Mouse (Mus musculus): Measurements from ENCODE around the gene Morf4l1. TPM values are rescaled to one million over a fixed set of nuclear protein-coding genes. Genes with fewer than 3 reads are reported as not detected.
"Not testable (repeated sequence)": the region's sequence is repeated elsewhere in the genome, so short reads cannot be mapped to it uniquely, and the experiment has no call there.

The Morf4l1 gene
- total and polyA plus RNA-seq, 3 experiments, result 118 to 219 (median 172) TPM

- no peak for DNase-seq (ENCODE audit: low spot score)
- Histone ChIP-seq H3K27me3 (ENCODE audit: insufficient read depth, low read length) (no peaks in the 10 kb centered on the region), H3K9me3 (replicated peaks) (peaks cover 7% of the 10 kb centered on the region), H3K4me3 (ENCODE audit: low read depth, low read length) (no peak overlapping the region), H3K4me1 (ENCODE audit: insufficient read depth, low read depth, low read length) (no peaks in the 10 kb centered on the region), H3K36me3 (replicated peaks) (no peaks in the 10 kb centered on the region)
- no peak for ATAC-seq (ENCODE audit: extremely low read depth, insufficient number of reproducible peaks, low FRiP score, poor library complexity, severe bottlenecking)
- TF ChIP-seq GATA2 (IDR thresholded peaks at IDR 0.05; ENCODE audit: borderline replicate concordance, low read depth, low read length) (no peak), GATA1 (IDR thresholded peaks at IDR 0.05; ENCODE audit: borderline replicate concordance, low read length) (no peak), TAL1 (conservative IDR thresholded peaks at IDR 0.05; ENCODE audit: low read depth, low read length) (no peak), POLR2AphosphoS5 (IDR thresholded peaks at IDR 0.05; ENCODE audit: insufficient replicate concordance, low read depth, low read length) (no peak), CTCF (IDR thresholded peaks at IDR 0.05; ENCODE audit: low read depth, low read length) (no peak)
Measured at GRCm38 (mm10) chr9:90069485-90069884, 45.1 kb downstream of the Morf4l1 start.

GRCm38 (mm10) chr9:90068786-90069185 lies 45.8 kb downstream of the Morf4l1 start:
- Histone ChIP-seq H3K9me3 (replicated peaks) (peaks cover 7% of the 10 kb centered on the region), H3K4me3 (ENCODE audit: low read depth, low read length) (no peak overlapping the region), H3K36me3 (replicated peaks) (no peaks in the 10 kb centered on the region), H3K27me3 (ENCODE audit: insufficient read depth, low read length) (no peaks in the 10 kb centered on the region), H3K4me1 (ENCODE audit: insufficient read depth, low read depth, low read length) (no peaks in the 10 kb centered on the region)
- ATAC-seq (ENCODE audit: extremely low read depth, insufficient number of reproducible peaks, low FRiP score, poor library complexity, severe bottlenecking) (no peak), DNase-seq (ENCODE audit: low spot score) (no peak)
- no peak for TF ChIP-seq GATA1 (IDR thresholded peaks at IDR 0.05; ENCODE audit: borderline replicate concordance, low read length)
- no peak for TF ChIP-seq CTCF (IDR thresholded peaks at IDR 0.05; ENCODE audit: low read depth, low read length)
- TF ChIP-seq TAL1 (conservative IDR thresholded peaks at IDR 0.05; ENCODE audit: low read depth, low read length), result no peak
- TF ChIP-seq POLR2AphosphoS5 (IDR thresholded peaks at IDR 0.05; ENCODE audit: insufficient replicate concordance, low read depth, low read length), result no peak
- TF ChIP-seq GATA2 (IDR thresholded peaks at IDR 0.05; ENCODE audit: borderline replicate concordance, low read depth, low read length), result no peak

GRCm38 (mm10) chr9:90067341-90067740 lies 47.2 kb downstream of the Morf4l1 start:
- H3K4me3 ChIP-seq (ENCODE audit: low read depth, low read length), result no peak overlapping the region
- no peaks in the 10 kb centered on the region for H3K4me1 ChIP-seq (ENCODE audit: insufficient read depth, low read depth, low read length)
- H3K36me3 ChIP-seq (replicated peaks), result no peaks in the 10 kb centered on the region
- ATAC-seq (ENCODE audit: extremely low read depth, insufficient number of reproducible peaks, low FRiP score, poor library complexity, severe bottlenecking), result no peak
- TF ChIP-seq GATA1 (IDR thresholded peaks at IDR 0.05; ENCODE audit: borderline replicate concordance, low read length), result no peak
- no peak for TF ChIP-seq GATA2 (IDR thresholded peaks at IDR 0.05; ENCODE audit: borderline replicate concordance, low read depth, low read length)
- no peak for TF ChIP-seq POLR2AphosphoS5 (IDR thresholded peaks at IDR 0.05; ENCODE audit: insufficient replicate concordance, low read depth, low read length)
- TF ChIP-seq CTCF (IDR thresholded peaks at IDR 0.05; ENCODE audit: low read depth, low read length), result no peak
- TF ChIP-seq TAL1 (conservative IDR thresholded peaks at IDR 0.05; ENCODE audit: low read depth, low read length), result no peak
- peaks cover 10% of the 10 kb centered on the region for H3K9me3 ChIP-seq (replicated peaks)
- H3K27me3 ChIP-seq (ENCODE audit: insufficient read depth, low read length), result no peaks in the 10 kb centered on the region
- DNase-seq (ENCODE audit: low spot score), result no peak

- H3K4me3 ChIP-seq (ENCODE audit: low read depth, low read length); ATAC-seq (ENCODE audit: extremely low read depth, insufficient number of reproducible peaks, low FRiP score, poor library complexity, severe bottlenecking); DNase-seq (ENCODE audit: low spot score); H3K4me1 ChIP-seq (ENCODE audit: insufficient read depth, low read depth, low read length); H3K27me3 ChIP-seq (ENCODE audit: insufficient read depth, low read length); H3K9me3 ChIP-seq (replicated peaks); H3K36me3 ChIP-seq (replicated peaks): not testable (repeated sequence)
Measured at GRCm38 (mm10) chr9:90060932-90061331, 53.6 kb downstream of the Morf4l1 start.

- Histone ChIP-seq H3K4me1 (ENCODE audit: insufficient read depth, low read depth, low read length) (no peaks in the 10 kb centered on the region), H3K36me3 (replicated peaks) (no peaks in the 10 kb centered on the region), H3K27me3 (ENCODE audit: insufficient read depth, low read length) (no peaks in the 10 kb centered on the region), H3K9me3 (replicated peaks) (0 out of 2 replicates have a peak, but pooled peaks cover 10% of the 10 kb centered on the region), H3K4me3 (ENCODE audit: low read depth, low read length) (no peak overlapping the region)
- ATAC-seq (ENCODE audit: extremely low read depth, insufficient number of reproducible peaks, low FRiP score, poor library complexity, severe bottlenecking) (no peak), DNase-seq (ENCODE audit: low spot score) (no peak)
- TF ChIP-seq CTCF (IDR thresholded peaks at IDR 0.05; ENCODE audit: low read depth, low read length) (no peak), TAL1 (conservative IDR thresholded peaks at IDR 0.05; ENCODE audit: low read depth, low read length) (no peak), GATA1 (IDR thresholded peaks at IDR 0.05; ENCODE audit: borderline replicate concordance, low read length) (no peak), POLR2AphosphoS5 (IDR thresholded peaks at IDR 0.05; ENCODE audit: insufficient replicate concordance, low read depth, low read length) (no peak), GATA2 (IDR thresholded peaks at IDR 0.05; ENCODE audit: borderline replicate concordance, low read depth, low read length) (no peak)
Measured at GRCm38 (mm10) chr9:90060574-90060875, 54.0 kb downstream of the Morf4l1 start.

GRCm38 (mm10) chr9:90059828-90060573 lies 54.6 kb downstream of the Morf4l1 start:
- no peak for DNase-seq (ENCODE audit: low spot score)
- no peak for TF ChIP-seq TAL1 (conservative IDR thresholded peaks at IDR 0.05; ENCODE audit: low read depth, low read length)
- TF ChIP-seq POLR2AphosphoS5 (IDR thresholded peaks at IDR 0.05; ENCODE audit: insufficient replicate concordance, low read depth, low read length), result no peak
- TF ChIP-seq GATA2 (IDR thresholded peaks at IDR 0.05; ENCODE audit: borderline replicate concordance, low read depth, low read length), result no peak
- TF ChIP-seq GATA1 (IDR thresholded peaks at IDR 0.05; ENCODE audit: borderline replicate concordance, low read length), result no peak
- TF ChIP-seq CTCF (IDR thresholded peaks at IDR 0.05; ENCODE audit: low read depth, low read length), result no peak
- H3K36me3 ChIP-seq (replicated peaks), result no peaks in the 10 kb centered on the region
- H3K27me3 ChIP-seq (ENCODE audit: insufficient read depth, low read length), result no peaks in the 10 kb centered on the region
- H3K9me3 ChIP-seq (replicated peaks), result 0 out of 2 replicates have a peak, but pooled peaks cover 7% of the 10 kb centered on the region
- H3K4me3 ChIP-seq (ENCODE audit: low read depth, low read length), result no peak overlapping the region
- ATAC-seq (ENCODE audit: extremely low read depth, insufficient number of reproducible peaks, low FRiP score, poor library complexity, severe bottlenecking), result no peak
- H3K4me1 ChIP-seq (ENCODE audit: insufficient read depth, low read depth, low read length), result no peaks in the 10 kb centered on the region
